Mouse (Mus musculus) CH12.LX (cell line): ENCODE measurements around the gene Tbc1d14. TPM values are rescaled to one million over a fixed set of nuclear protein-coding genes. Genes with fewer than 3 reads are reported as not detected.
A peak's percentile ranks its signal among the peaks of the same experiment; 100 is the strongest.

Experiments
- DNase-seq: peaks from one replicate; pipeline ENCODE4 v3.0.0-alpha.2; 2013; ENCODE audit errors: extremely low read depth
- H3K27ac ChIP-seq: 2 replicates; pipeline ENCODE4 v1.5.1; 2012; ENCODE audit warnings: low read depth, mild to moderate bottlenecking, control low read depth, moderate library complexity; ENCODE audit not compliant: insufficient read depth
- H3K27me3 ChIP-seq: replicated peaks from 2 replicates; pipeline ENCODE3; 2012; ENCODE audit warnings: inconsistent platforms
- H3K36me3 ChIP-seq, 2 experiments: replicated peaks in 1 of 2; 2 replicates each; pipeline versions ENCODE3 to v1.6.1; 2012; ENCODE audit warnings: inconsistent platforms in 1 of 2, low read length in 1 of 2, mild to moderate bottlenecking in 1 of 2, mixed read lengths in 1 of 2, moderate library complexity in 1 of 2; ENCODE audit not compliant: control insufficient read depth in 1 of 2, insufficient read depth in 1 of 2
- H3K4me1 ChIP-seq, 2 experiments: 2 replicates each; pipeline ENCODE4 v1.6.1; 2012; ENCODE audit warnings: inconsistent platforms in 1 of 2, moderate library complexity in 1 of 2; ENCODE audit not compliant: insufficient read depth in 2 of 2, control insufficient read depth in 1 of 2
- H3K4me2 ChIP-seq: 2 replicates; pipeline ENCODE4 v1.6.1; 2012; ENCODE audit warnings: low read depth, mild to moderate bottlenecking, control low read depth; ENCODE audit not compliant: poor library complexity, insufficient read depth, severe bottlenecking
- H3K4me3 ChIP-seq, 3 experiments: fragments of 150-350 bp in 1 of 3; sonication (generic) in 1 of 3; replicated peaks in 1 of 3; 2 replicates each; pipeline versions ENCODE3 to v1.5.1; 2011 to 2012; ENCODE audit warnings: low read depth in 2 of 3, low read length in 2 of 3, mild to moderate bottlenecking in 2 of 3, moderate library complexity in 2 of 3, control low read depth in 1 of 3, improper control_type of control experiment in 1 of 3, inconsistent platforms in 1 of 3, mixed read lengths in 1 of 3; ENCODE audit not compliant: poor library complexity in 1 of 3
- H3K79me2 ChIP-seq: replicated peaks from 2 replicates; pipeline ENCODE4 v1.6.1; 2012; ENCODE audit warnings: mild to moderate bottlenecking, moderate library complexity; ENCODE audit not compliant: control insufficient read depth, poor library complexity, insufficient read depth, severe bottlenecking; ENCODE audit errors: extremely low read depth
- H3K9ac ChIP-seq: 2 replicates; pipeline ENCODE4 v1.6.1; 2012; ENCODE audit warnings: low read depth, mild to moderate bottlenecking, control low read depth, moderate library complexity; ENCODE audit not compliant: insufficient read depth
- H3K9me3 ChIP-seq: replicated peaks from 2 replicates; pipeline ENCODE3; 2012; ENCODE audit warnings: low read length, inconsistent platforms, mixed read lengths
- BHLHE40 ChIP-seq: IDR thresholded peaks from 2 replicates; pipeline ENCODE4 v1.6.1; 2011; ENCODE audit warnings: mild to moderate bottlenecking, low read depth, low read length, improper control_type of control experiment
- CHD1 ChIP-seq: IDR thresholded peaks from 2 replicates; pipeline ENCODE4 v1.6.1; 2012; ENCODE audit warnings: low read depth, low read length, improper control_type of control experiment, inconsistent platforms
- EP300 ChIP-seq: IDR thresholded peaks from 2 replicates; pipeline ENCODE4 v1.6.1; 2011; ENCODE audit warnings: low read length, improper control_type of control experiment
- MAX ChIP-seq: IDR thresholded peaks from 2 replicates; pipeline ENCODE4 v1.6.1; 2011; ENCODE audit warnings: low read length, improper control_type of control experiment
- MEF2A ChIP-seq: IDR thresholded peaks from 2 replicates; pipeline ENCODE4 v1.6.1; 2014; ENCODE audit warnings: low read depth, mild to moderate bottlenecking, inconsistent platforms, low read length, improper control_type of control experiment, borderline replicate concordance
- MXI1 ChIP-seq: IDR thresholded peaks from 2 replicates; pipeline ENCODE4 v1.6.1; 2011; ENCODE audit warnings: mild to moderate bottlenecking, low read depth, low read length, improper control_type of control experiment
- MYC ChIP-seq: IDR thresholded peaks from 2 replicates; pipeline ENCODE4 v1.6.1; 2011; ENCODE audit warnings: low read depth, mild to moderate bottlenecking, improper control_type of control experiment, low read length
- NRF1 ChIP-seq: IDR thresholded peaks from 2 replicates; pipeline ENCODE4 v1.6.1; 2014; ENCODE audit warnings: low read depth, mild to moderate bottlenecking, inconsistent platforms, low read length, improper control_type of control experiment, moderate library complexity
- SIN3A ChIP-seq: IDR thresholded peaks from 2 replicates; pipeline ENCODE4 v1.6.1; 2012; ENCODE audit warnings: low read length, improper control_type of control experiment, inconsistent platforms
- TBP ChIP-seq: conservative IDR thresholded peaks from 2 replicates; pipeline ENCODE4 v1.6.1; 2011; ENCODE audit warnings: low read depth, low read length, improper control_type of control experiment
- TCF12 ChIP-seq: IDR thresholded peaks from 2 replicates; pipeline ENCODE4 v1.6.1; 2014; ENCODE audit warnings: low read depth, mild to moderate bottlenecking, inconsistent platforms, low read length, improper control_type of control experiment
- USF1 ChIP-seq: IDR thresholded peaks from 2 replicates; pipeline ENCODE4 v1.6.1; 2014; ENCODE audit warnings: low read depth, mild to moderate bottlenecking, inconsistent platforms, low read length, improper control_type of control experiment
- USF2 ChIP-seq: conservative IDR thresholded peaks from 2 replicates; pipeline ENCODE4 v1.6.1; 2011; ENCODE audit warnings: low read depth, low read length, improper control_type of control experiment
- ZKSCAN1 ChIP-seq: IDR thresholded peaks from 2 replicates; pipeline ENCODE4 v1.6.1; 2012; ENCODE audit warnings: low read depth, inconsistent platforms, low read length, improper control_type of control experiment, borderline replicate concordance
- ZMIZ1 ChIP-seq: IDR thresholded peaks from 2 replicates; pipeline ENCODE4 v1.6.1; 2012; ENCODE audit warnings: low read depth, mild to moderate bottlenecking, inconsistent platforms, low read length, improper control_type of control experiment
- dilution Hi-C: fragments of 300-500 bp; cut with MboI; formaldehyde crosslinking; loops from 2 replicates; pipeline ENCODE4 v1.14.3; 2020; ENCODE audit warnings: low sequenced_read_pairs; ENCODE audit not compliant: extremely low pct_unique_long_range_greater_than_20kb, extremely low pct_ligation_motif_present
- in situ Hi-C: fragments of 300-500 bp; cut with MboI; formaldehyde crosslinking; loops from 3 replicates; pipeline ENCODE4 v1.14.3; 2019; ENCODE audit warnings: low sequenced_read_pairs, low pct_ligation_motif_present, low pct_unique_long_range_greater_than_20kb, mixed read lengths
- polyA plus RNA-seq: library from polyadenylated mRNA; unstranded; fragments of >175 nt; gene quantifications from 2 replicates; pipeline ENCODE4 v1.2.1, GENCODE M21; 2012; ENCODE audit warnings: low read depth; ENCODE audit not compliant: insufficient read length
- total RNA-seq, 2 experiments: library from RNA; depleted of rRNA; stranded (reverse); fragments of 300-350 nt in 1 of 2; fragments of >200 nt in 1 of 2; gene quantifications; 2 replicates each; pipeline ENCODE4 v1.2.3; 2012 to 2014

Gene Tbc1d14
- total and polyA plus RNA-seq, 3 experiments, result 5.7 to 29.1 (median 10.1) TPM

DNA sequence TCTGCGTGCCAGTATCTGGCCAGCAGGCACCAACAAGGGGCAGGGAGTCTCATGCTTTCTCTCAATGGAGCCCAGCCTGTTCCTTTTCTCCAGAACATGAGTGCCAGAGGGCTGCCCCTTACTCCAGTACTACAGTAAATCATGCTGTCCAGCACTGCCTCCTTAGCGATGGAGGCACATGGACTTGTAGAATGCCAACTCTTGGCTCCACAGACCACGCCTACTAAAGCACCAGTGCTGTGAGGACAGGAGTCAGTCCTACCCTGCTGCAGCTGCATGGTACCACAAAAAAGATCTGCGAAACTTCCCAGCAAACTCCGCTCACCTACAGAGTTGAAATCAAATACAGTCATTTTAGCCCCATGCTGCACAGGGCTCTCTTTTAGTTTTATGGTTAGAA, 30.6 kb upstream of the Tbc1d14 start:
- Histone ChIP-seq H3K4me2 (no peak overlapping the region), H3K79me2 (0 out of 2 replicates have a peak, but pooled peaks cover 4% of the 10 kb centered on the region), H3K27me3 (no peaks in the 10 kb centered on the region), H3K9ac (no peak overlapping the region), H3K36me3 (peaks cover 6 to 40% of the 10 kb centered on the region in 2 experiments), H3K4me3 (no peak overlapping the region)
- in situ Hi-C loops, result no loop called here
- DNase-seq, result no peak
- no peak for TF ChIP-seq CHD1
- TF ChIP-seq MEF2A, result no peak
- TF ChIP-seq EP300, result no peak
- TF ChIP-seq MYC, result no peak
- no peak for TF ChIP-seq SIN3A
- TF ChIP-seq ZKSCAN1, result no peak
- no peak for TF ChIP-seq BHLHE40
- TF ChIP-seq USF2, result no peak
- TF ChIP-seq TCF12, result no peak
- TF ChIP-seq MAX, result no peak
- TF ChIP-seq NRF1, result no peak
- TF ChIP-seq ZMIZ1, result no peak
- TF ChIP-seq, all 38 proteins: peak for 0
- Histone ChIP-seq H3K27ac (peak overlapping the region; percentile 8; the same call in 1 of the 2 replicates), H3K9me3 (no peaks in the 10 kb centered on the region), H3K4me1 (peaks cover 17 to 71% of the 10 kb centered on the region in 2 experiments)
- dilution Hi-C loops, result no loop called here

DNA sequence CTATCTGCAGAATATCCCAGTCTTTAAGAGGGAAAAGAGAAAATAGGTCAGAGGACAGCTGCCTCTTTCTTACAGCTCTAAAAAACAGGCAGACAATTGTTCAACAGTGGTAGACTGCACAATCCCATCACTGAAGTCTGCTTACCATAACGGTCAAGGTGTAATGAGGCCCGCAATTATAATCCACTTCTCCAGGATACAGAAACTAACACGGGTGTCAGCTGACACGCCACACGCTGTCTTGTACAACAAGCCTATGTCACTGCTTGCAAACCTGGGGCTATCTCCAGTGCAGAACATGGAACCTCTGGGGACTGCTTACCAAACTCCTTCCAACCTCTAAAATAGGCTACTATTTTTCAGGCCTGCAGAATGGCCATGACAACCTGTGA, 28.0 kb upstream of the Tbc1d14 start:
- H3K4me1 ChIP-seq, result peaks cover 17 to 75% of the 10 kb centered on the region in 2 experiments
- H3K27ac ChIP-seq, result peak overlapping the region; percentile 89
- H3K79me2 ChIP-seq, result 0 out of 2 replicates have a peak, but pooled peaks cover 4% of the 10 kb centered on the region
- in situ Hi-C loops, result no loop called here
- DNase-seq, result peak; percentile 58
- no peaks in the 10 kb centered on the region for H3K27me3 ChIP-seq
- no peaks in the 10 kb centered on the region for H3K9me3 ChIP-seq
- peak overlapping the region; percentile 99 for H3K4me2 ChIP-seq
- peak overlapping the region; percentile 43 to 56 (median 55) for H3K4me3 ChIP-seq
- H3K36me3 ChIP-seq, result peaks cover 17 to 41% of the 10 kb centered on the region in 2 experiments
- peak overlapping the region; percentile 71 for H3K9ac ChIP-seq
- TF ChIP-seq MXI1 (peak; percentile 52; the same call in 1 of the 2 replicates), USF1 (no peak), EP300 (0 out of 2 replicates have a peak, but pooled peaks have one; percentile 5), TBP (0 out of 2 replicates have a peak, but pooled peaks have one; percentile 19)
- TF ChIP-seq, all 38 proteins: peak for 3
- dilution Hi-C loops, result no loop called here
